8 mouse cellular contexts compared by ENCODE assay signal in genomic region chr5:137293839-137294743, GRCm38 (mm10). TPM values are rescaled to one million over a fixed set of nuclear protein-coding genes. Genes with fewer than 3 reads are reported as not detected.
A peak's percentile ranks its signal among the peaks of the same experiment; 100 is the strongest.
DNase-seq lines count a peak whose midpoint lies in the region; ATAC-seq and TF ChIP-seq lines count a peak whose summit lies in the region.

Gene Ufsp1, plus strand, starts transcription at chr5:137294629.

- no peak for TF ChIP-seq EP300 in CH12.LX (IDR thresholded peaks at IDR 0.05; ENCODE audit: low read length)

- dilution Hi-C loops in CH12.LX (cut with MboI; ENCODE audit: extremely low pct_ligation_motif_present, extremely low pct_unique_long_range_greater_than_20kb, low sequenced_read_pairs) = no loop called here

- peak within 1 kb of the TSS; percentile 58 for H3K27ac ChIP-seq in CH12.LX (ENCODE audit: insufficient read depth, low read depth)
- H3K27ac ChIP-seq in forebrain, embryonic 11.5 days (ENCODE audit: low read depth, low read length) = peak within 1 kb of the TSS; percentile 82
- H3K27ac ChIP-seq in heart, embryonic 16.5 days (ENCODE audit: low read length) = peak within 1 kb of the TSS; percentile 89
- H3K27ac ChIP-seq in liver, embryonic 15.5 days (replicated peaks) = peak within 1 kb of the TSS; percentile 100
- peak within 1 kb of the TSS; percentile 82 for H3K27ac ChIP-seq in neural tube, embryonic 12.5 days

- peak; percentile 95 for DNase-seq in CH12.LX (ENCODE audit: extremely low read depth)
- peak; percentile 89 for DNase-seq in c-Kit-positive CD71-positive TER-119-negative erythroid progenitor cells, embryonic 14.5 days (ENCODE audit: low read depth)
- DNase-seq in forebrain, embryonic 11.5 days (ENCODE audit: low spot score) = peak; percentile 97
- peak; percentile 97 to 98 for DNase-seq in kidney, postnatal 36 days
- peak; percentile 95 for DNase-seq in telencephalon, adult 2 months (ENCODE audit: low read depth, low spot score)

- H3K27me3 ChIP-seq in CH12.LX (replicated peaks) = peaks cover 13% of the 10 kb centered on the region
- peaks cover 20% of the 10 kb centered on the region for H3K27me3 ChIP-seq in forebrain, embryonic 11.5 days (ENCODE audit: control insufficient read depth, insufficient read depth, low read length)
- peaks cover 20% of the 10 kb centered on the region for H3K27me3 ChIP-seq in heart, embryonic 16.5 days (ENCODE audit: control insufficient read depth, insufficient read depth, low read length)
- H3K27me3 ChIP-seq in liver, embryonic 15.5 days = peaks cover 18% of the 10 kb centered on the region
- H3K27me3 ChIP-seq in neural tube, embryonic 12.5 days (replicated peaks) = peaks cover 30% of the 10 kb centered on the region

- peaks cover 43 to 45% of the 10 kb centered on the region in 2 experiments for H3K36me3 ChIP-seq in CH12.LX (replicated peaks in 1 of 2; ENCODE audit: control insufficient read depth in 1 of 2, insufficient read depth in 1 of 2, low read length in 1 of 2)
- H3K36me3 ChIP-seq in forebrain, embryonic 11.5 days (ENCODE audit: control insufficient read depth, insufficient read depth, low read length) = peaks cover 26% of the 10 kb centered on the region
- H3K36me3 ChIP-seq in heart, embryonic 16.5 days (ENCODE audit: control insufficient read depth, insufficient read depth) = peaks cover 41% of the 10 kb centered on the region
- H3K36me3 ChIP-seq in liver, embryonic 15.5 days (replicated peaks) = peaks cover 51% of the 10 kb centered on the region
- peaks cover 42% of the 10 kb centered on the region for H3K36me3 ChIP-seq in neural tube, embryonic 12.5 days

- ATAC-seq in forebrain, embryonic 11.5 days (replicated peaks; ENCODE audit: low FRiP score) = peak; percentile 95
- ATAC-seq in heart, embryonic 16.5 days (replicated peaks; ENCODE audit: extremely low read depth, insufficient read depth, low FRiP score) = peak; percentile 94
- ATAC-seq in liver, embryonic 15.5 days (ENCODE audit: insufficient read depth) = peak; percentile 63
- ATAC-seq in neural tube, embryonic 12.5 days (ENCODE audit: low FRiP score, low read depth) = peak; percentile 93

- H3K9ac ChIP-seq in CH12.LX (ENCODE audit: insufficient read depth, low read depth) = peak within 1 kb of the TSS; percentile 73
- H3K9ac ChIP-seq in forebrain, embryonic 11.5 days (ENCODE audit: low read length) = peak within 1 kb of the TSS; percentile 77
- H3K9ac ChIP-seq in heart, embryonic 16.5 days (ENCODE audit: low read length) = peak within 1 kb of the TSS; percentile 79
- H3K9ac ChIP-seq in liver, embryonic 15.5 days = peak within 1 kb of the TSS; percentile 89
- H3K9ac ChIP-seq in neural tube, embryonic 12.5 days = peak within 1 kb of the TSS; percentile 79

- in situ Hi-C loops in CH12.LX (cut with MboI; ENCODE audit: low pct_ligation_motif_present, low pct_unique_long_range_greater_than_20kb, low sequenced_read_pairs) = no loop called here

- TF ChIP-seq RAD21 in CH12.LX (IDR thresholded peaks at IDR 0.05; ENCODE audit: low read depth, low read length) = no peak

- H3K9me3 ChIP-seq in CH12.LX (replicated peaks; ENCODE audit: low read length) = no peaks in the 10 kb centered on the region
- no peaks in the 10 kb centered on the region for H3K9me3 ChIP-seq in forebrain, embryonic 11.5 days (ENCODE audit: control insufficient read depth, low read length)
- H3K9me3 ChIP-seq in heart, embryonic 16.5 days (replicated peaks; ENCODE audit: control insufficient read depth, low read length) = no peaks in the 10 kb centered on the region
- no peaks in the 10 kb centered on the region for H3K9me3 ChIP-seq in liver, embryonic 15.5 days (replicated peaks)
- H3K9me3 ChIP-seq in neural tube, embryonic 12.5 days = no peaks in the 10 kb centered on the region

- peak; percentile 92 for TF ChIP-seq POLR2A in CH12.LX (IDR thresholded peaks at IDR 0.05; ENCODE audit: low read depth, low read length)

- H3K4me2 ChIP-seq in CH12.LX (ENCODE audit: insufficient read depth, low read depth, poor library complexity, severe bottlenecking) = peak within 1 kb of the TSS; percentile 48
- peak within 1 kb of the TSS; percentile 98 for H3K4me2 ChIP-seq in forebrain, embryonic 11.5 days (ENCODE audit: low read depth, low read length, severe bottlenecking)
- H3K4me2 ChIP-seq in heart, embryonic 16.5 days (ENCODE audit: low read depth, low read length) = peak within 1 kb of the TSS; percentile 100
- peak within 1 kb of the TSS; percentile 100 for H3K4me2 ChIP-seq in liver, embryonic 15.5 days
- peak within 1 kb of the TSS; percentile 96 for H3K4me2 ChIP-seq in neural tube, embryonic 12.5 days (replicated peaks)

- peaks cover 11 to 37% of the 10 kb centered on the region in 2 experiments; a peak in 3 of 4 replicates for H3K4me1 ChIP-seq in CH12.LX (ENCODE audit: control insufficient read depth in 1 of 2, insufficient read depth in 2 of 2)
- peaks cover 6% of the 10 kb centered on the region; the same call in 1 of the 2 replicates for H3K4me1 ChIP-seq in forebrain, embryonic 11.5 days (replicated peaks; ENCODE audit: control insufficient read depth, insufficient read depth, low read length)
- peaks cover 12% of the 10 kb centered on the region for H3K4me1 ChIP-seq in heart, embryonic 16.5 days (ENCODE audit: control insufficient read depth, insufficient read depth, low read length)
- H3K4me1 ChIP-seq in liver, embryonic 15.5 days (replicated peaks) = peaks cover 69% of the 10 kb centered on the region
- H3K4me1 ChIP-seq in neural tube, embryonic 12.5 days = peaks cover 26% of the 10 kb centered on the region

- WGBS in forebrain, embryonic 11.5 days = under 1% methylated on average over 52 of the region's 52 CpGs
- WGBS in heart, embryonic 16.5 days = under 1% methylated on average over 52 of the region's 52 CpGs
- WGBS in liver, embryonic 15.5 days (ENCODE audit: insufficient replicate concordance) = under 1% methylated on average over 52 of the region's 52 CpGs
- under 1% methylated on average over 52 of the region's 52 CpGs for WGBS in neural tube, embryonic 12.5 days

- peak within 1 kb of the TSS; percentile 71 to 76 (median 72) for H3K4me3 ChIP-seq in CH12.LX (replicated peaks in 1 of 3; ENCODE audit: low read depth in 2 of 3, low read length in 2 of 3, poor library complexity in 1 of 3)
- peak within 1 kb of the TSS; percentile 54 for H3K4me3 ChIP-seq in forebrain, embryonic 11.5 days (ENCODE audit: low read depth, low read length)
- peak within 1 kb of the TSS; percentile 74 for H3K4me3 ChIP-seq in heart, embryonic 16.5 days (ENCODE audit: low read length)
- H3K4me3 ChIP-seq in liver, embryonic 15.5 days (replicated peaks) = peak within 1 kb of the TSS; percentile 83
- peak within 1 kb of the TSS; percentile 51 for H3K4me3 ChIP-seq in neural tube, embryonic 12.5 days

- H3K79me2 ChIP-seq in CH12.LX (replicated peaks; ENCODE audit: control insufficient read depth, extremely low read depth, insufficient read depth, poor library complexity, severe bottlenecking) = no peaks in the 10 kb centered on the region

- TF ChIP-seq CTCF in CH12.LX (conservative IDR thresholded peaks at IDR 0.05 in 1 of 2, IDR thresholded peaks at IDR 0.05 in 1 of 2; ENCODE audit: low read depth in 2 of 2, low read length in 2 of 2) = peak in 1 of 2 experiments; percentile 1; a peak in 1 of 4 replicates

TF ChIP-seq in CH12.LX, 34 proteins besides CTCF, POLR2A, EP300 and RAD21 (continues in another document):
- TF ChIP-seq MYC (IDR thresholded peaks at IDR 0.05; ENCODE audit: low read depth, low read length) (no peak), KAT2A (IDR thresholded peaks at IDR 0.05; ENCODE audit: insufficient replicate concordance, low read length) (peak; percentile 60; the same call in 1 of the 2 replicates), NELFE (IDR thresholded peaks at IDR 0.05; ENCODE audit: low read depth, low read length) (peak; percentile 77), POLR2AphosphoS2 (IDR thresholded peaks at IDR 0.05; ENCODE audit: low read depth, low read length) (peak; percentile 93), MEF2A (IDR thresholded peaks at IDR 0.05; ENCODE audit: borderline replicate concordance, low read depth, low read length) (no peak), PAX5 (IDR thresholded peaks at IDR 0.05; ENCODE audit: low read length) (no peak), ETS1 (conservative IDR thresholded peaks at IDR 0.05; ENCODE audit: low read depth, low read length) (no peak), ZMIZ1 (IDR thresholded peaks at IDR 0.05; ENCODE audit: low read depth, low read length) (peak; percentile 70), JUN (IDR thresholded peaks at IDR 0.05; ENCODE audit: insufficient read depth, low read depth, low read length) (peak; percentile 9; the same call in 1 of the 2 replicates), ZNF384 (IDR thresholded peaks at IDR 0.05; ENCODE audit: low read depth, low read length) (peak; percentile 2; the same call in 1 of the 2 replicates), MAX (IDR thresholded peaks at IDR 0.05; ENCODE audit: low read length) (peak; percentile 69; the same call in 1 of the 2 replicates), E2F4 (IDR thresholded peaks at IDR 0.05; ENCODE audit: insufficient replicate concordance, low read depth, low read length) (no peak), USF1 (IDR thresholded peaks at IDR 0.05; ENCODE audit: low read depth, low read length) (no peak), RCOR1 (conservative IDR thresholded peaks at IDR 0.05; ENCODE audit: low read depth, low read length) (no peak), UBTF (IDR thresholded peaks at IDR 0.05; ENCODE audit: low read depth, low read length) (no peak), ZC3H11A (IDR thresholded peaks at IDR 0.05; ENCODE audit: low read depth, low read length) (no peak), TBP (conservative IDR thresholded peaks at IDR 0.05; ENCODE audit: low read depth, low read length) (peak; percentile 66; the same call in 1 of the 2 replicates), MAFK (IDR thresholded peaks at IDR 0.05; ENCODE audit: insufficient replicate concordance, low read length) (no peak), HCFC1 (IDR thresholded peaks at IDR 0.05; ENCODE audit: low read depth, low read length) (peak; percentile 82), SIN3A (IDR thresholded peaks at IDR 0.05; ENCODE audit: low read length) (no peak; the same call in 1 of the 2 replicates), SMC3 (IDR thresholded peaks at IDR 0.05; ENCODE audit: low read depth, low read length) (no peak), USF2 (conservative IDR thresholded peaks at IDR 0.05; ENCODE audit: low read depth, low read length) (no peak), NRF1 (IDR thresholded peaks at IDR 0.05; ENCODE audit: low read depth, low read length) (peak; percentile 91)

RNA-seq across cellular contexts. Expression of gene Ufsp1, which starts in this region (rescaled TPM):
- 2.9 and 4.1 TPM in 2 replicates for total RNA-seq in CH12.LX (2012; rRNA removed)
- total RNA-seq in CH12.LX (2014; rRNA removed) = 0.91 and 1.6 TPM in 2 replicates
- polyA plus RNA-seq in CH12.LX (2012; ENCODE audit: insufficient read length, low read depth) = 4.4 and 5.2 TPM in 2 replicates
- polyA plus RNA-seq in forebrain, embryonic 11.5 days (2014; fragmentation: Nextera tagmentation; extraction: Ambion mirVana) = 6.8 and 8.0 TPM in 2 replicates
- 8.5 TPM in 2 replicates for polyA plus RNA-seq in heart, embryonic 16.5 days (2015; fragmentation: Nextera tagmentation; extraction: Ambion mirVana)
- polyA plus RNA-seq in liver, embryonic 15.5 days (2015; fragmentation: Nextera tagmentation; extraction: Ambion mirVana) = 7.4 and 9.6 TPM in 2 replicates
- polyA plus RNA-seq in neural tube, embryonic 12.5 days (2016; fragmentation: Nextera tagmentation; extraction: Ambion mirVana) = 11.4 and 11.6 TPM in 2 replicates

Comparison
In these comparisons a context has a peak if more than half of its experiments do, and no peak if none do; other contexts are left out.
1. Peak in every context shown above with its lines: DNase-seq, ATAC-seq, H3K4me3 ChIP-seq and H3K27ac ChIP-seq.
2. H3K4me2 ChIP-seq: peak in every context shown above with its lines; median percentile 100 in heart, embryonic 16.5 days; 100 in liver, embryonic 15.5 days; 98 in forebrain, embryonic 11.5 days; 96 in neural tube, embryonic 12.5 days; 48 in CH12.LX.